Mouse (Mus musculus) C2C12 (cell line): ENCODE data around the gene Tars. TPM values are rescaled to one million over a fixed set of nuclear protein-coding genes. Genes with fewer than 3 reads are reported as not detected.

Experiments
- H3K27me3 ChIP-seq: one replicate; pipeline ENCODE4 v1.6.1; 2011; ENCODE audit not compliant: control insufficient read depth, insufficient read depth, insufficient read length
- H3K36me3 ChIP-seq: one replicate; pipeline ENCODE4 v1.6.1; 2011; ENCODE audit not compliant: control insufficient read depth, insufficient read depth
- H3K4me3 ChIP-seq: one replicate; pipeline ENCODE4 v1.5.1; 2011; ENCODE audit warnings: mild to moderate bottlenecking, control low read depth; ENCODE audit not compliant: poor library complexity, insufficient read depth, severe bottlenecking
- H3K79me2 ChIP-seq: one replicate; pipeline ENCODE4 v1.6.1; 2011; ENCODE audit not compliant: control insufficient read depth, insufficient read depth
- H3K79me3 ChIP-seq: one replicate; pipeline ENCODE4 v1.6.1; 2011; ENCODE audit warnings: low read depth, control low read depth
- H3ac ChIP-seq: one replicate; pipeline ENCODE3; 2011; ENCODE audit warnings: low read depth; ENCODE audit not compliant: control insufficient read depth, insufficient read length
- CEBPB ChIP-seq: IDR thresholded peaks from one replicate; pipeline ENCODE4 v1.6.1; 2011; ENCODE audit warnings: low read depth, mild to moderate bottlenecking, control low read depth, moderate library complexity
- CTCF ChIP-seq: IDR thresholded peaks from one replicate; pipeline ENCODE4 v1.5.1; 2011; ENCODE audit not compliant: control insufficient read depth, insufficient read depth, insufficient read length
- FOSL1 ChIP-seq: IDR thresholded peaks from one replicate; pipeline ENCODE4 v1.8.0; 2011; ENCODE audit warnings: mild to moderate bottlenecking, low read length; ENCODE audit not compliant: poor library complexity, insufficient read depth, severe bottlenecking
- MAX ChIP-seq: IDR thresholded peaks from one replicate; pipeline ENCODE4 v1.6.1; 2011; ENCODE audit warnings: mild to moderate bottlenecking, control low read depth
- MYOD1 ChIP-seq: IDR thresholded peaks from one replicate; pipeline ENCODE4 v1.6.1; 2011; ENCODE audit warnings: low read depth; ENCODE audit not compliant: control insufficient read depth, insufficient read length
- MYOG ChIP-seq: IDR thresholded peaks from one replicate; pipeline ENCODE4 v1.6.1; 2011; ENCODE audit not compliant: control insufficient read depth, insufficient read length; ENCODE audit errors: extremely low read depth
- USF1 ChIP-seq: IDR thresholded peaks from one replicate; pipeline ENCODE4 v1.6.1; 2011; ENCODE audit warnings: low read depth, mild to moderate bottlenecking, control low read depth, moderate library complexity
- polyA plus RNA-seq: library from polyadenylated mRNA; unstranded; fragments of >200 nt; fragmentation: generic; extraction: Trizol; gene quantifications from one replicate; pipeline ENCODE4 v1.2.1, GENCODE M21; 2012; ENCODE audit warnings: missing spikeins

Gene Tars
- polyA plus RNA-seq, 1 experiment, result 84.9 TPM

- no peak overlapping the region for H3K4me3 ChIP-seq
- no peak overlapping the region for H3ac ChIP-seq
- H3K79me2 ChIP-seq, result peaks cover 55% of the 10 kb centered on the region
- peaks cover 43% of the 10 kb centered on the region for H3K79me3 ChIP-seq
- TF ChIP-seq CEBPB (no peak), USF1 (no peak), CTCF (no peak), MAX (no peak), FOSL1 (no peak), MYOG (no peak), MYOD1 (no peak)
- no peaks in the 10 kb centered on the region for H3K27me3 ChIP-seq
- H3K36me3 ChIP-seq, result peaks cover 65% of the 10 kb centered on the region
Observed at GRCm38 (mm10) chr15:11396421-11396820, 3.0 kb downstream of the Tars start.

DNA sequence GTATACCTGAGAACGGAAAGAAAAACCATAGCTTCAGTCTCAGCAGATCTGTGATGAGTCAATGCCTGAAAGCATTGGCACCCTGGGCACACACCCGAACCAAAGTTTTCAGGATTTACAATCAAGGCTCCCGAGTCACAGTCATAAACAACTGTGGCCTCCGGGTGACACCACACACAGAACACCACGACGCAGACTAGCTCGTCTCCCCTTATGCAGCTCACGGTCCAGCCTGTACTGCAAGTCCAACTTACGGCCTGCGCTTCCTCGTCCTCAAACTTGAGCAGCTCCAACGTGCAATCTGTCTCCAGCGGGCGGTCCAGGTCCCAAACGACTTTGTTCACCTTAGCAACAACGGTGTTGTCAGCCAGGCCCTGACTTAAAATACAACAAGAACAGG is 6.6 kb downstream of the Tars start:
- Histone ChIP-seq H3K27me3 (no peaks in the 10 kb centered on the region), H3K4me3 (no peak overlapping the region), H3K36me3 (peaks cover 100% of the 10 kb centered on the region), H3ac (no peak overlapping the region), H3K79me3 (peaks cover 29% of the 10 kb centered on the region), H3K79me2 (peaks cover 39% of the 10 kb centered on the region)
- TF ChIP-seq MAX (no peak), CEBPB (no peak), MYOG (no peak), USF1 (no peak), MYOD1 (no peak), CTCF (no peak), FOSL1 (no peak)

DNA sequence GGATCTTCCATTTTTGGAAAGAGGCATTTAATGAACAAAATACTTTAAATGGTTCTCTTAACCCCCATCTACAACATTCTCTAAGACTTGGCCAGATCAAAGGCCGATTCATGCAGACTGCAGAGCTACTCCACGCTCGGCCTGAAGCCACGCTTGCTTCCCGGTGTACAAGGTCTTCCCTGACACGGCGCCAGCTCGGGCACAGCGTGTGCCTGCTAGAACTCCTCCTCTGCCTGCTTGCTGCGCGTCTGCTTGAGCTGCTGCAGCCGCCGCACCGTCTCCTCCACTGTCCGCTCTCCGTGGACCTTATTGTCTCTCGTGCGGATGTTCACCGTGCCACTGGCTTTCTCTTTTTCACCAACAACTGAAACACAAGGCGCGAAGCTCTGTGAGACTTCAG is 15.7 kb downstream of the Tars start:
- H3K36me3 ChIP-seq, result peaks cover 74% of the 10 kb centered on the region

DNA sequence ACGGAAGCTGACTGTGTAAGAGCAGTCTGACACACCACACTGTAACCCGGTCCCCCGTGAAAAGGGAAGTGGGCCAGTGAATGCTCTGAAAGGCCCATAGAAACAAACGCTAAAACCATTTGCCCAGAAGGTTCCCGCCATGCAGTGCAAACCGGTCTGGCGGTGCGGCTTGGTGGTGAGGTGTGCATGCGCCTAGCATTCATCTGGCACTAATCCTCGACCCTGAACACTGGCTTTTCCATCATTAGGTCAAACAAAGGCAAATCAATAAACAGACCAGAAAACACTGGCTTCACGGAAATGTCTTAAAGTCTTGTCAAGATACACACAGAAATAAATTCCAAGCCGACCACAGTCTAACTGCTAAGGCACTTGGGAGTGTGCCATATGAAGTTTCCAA is 16.9 kb downstream of the Tars start:
- Histone ChIP-seq H3K79me3 (no peaks in the 10 kb centered on the region), H3K4me3 (no peak overlapping the region), H3K79me2 (no peaks in the 10 kb centered on the region), H3K27me3 (no peaks in the 10 kb centered on the region), H3K36me3 (peaks cover 62% of the 10 kb centered on the region), H3ac (no peak overlapping the region)
- TF ChIP-seq CEBPB (no peak), USF1 (no peak), CTCF (no peak), FOSL1 (no peak), MYOD1 (no peak), MYOG (no peak), MAX (no peak)

More for the DNA sequence above, 15.7 kb downstream of the Tars start:
- Histone ChIP-seq H3ac (no peak overlapping the region), H3K27me3 (no peaks in the 10 kb centered on the region), H3K4me3 (no peak overlapping the region), H3K79me2 (no peaks in the 10 kb centered on the region), H3K79me3 (no peaks in the 10 kb centered on the region)
- TF ChIP-seq CEBPB (no peak), USF1 (no peak), MYOD1 (no peak), FOSL1 (no peak), MAX (no peak), MYOG (no peak), CTCF (no peak)

GRCm38 (mm10) chr15:11380616-11381015 is 18.8 kb downstream of the Tars start:
- H3K27me3 ChIP-seq, result no peaks in the 10 kb centered on the region
- H3K79me2 ChIP-seq, result no peaks in the 10 kb centered on the region
- no peak overlapping the region for H3ac ChIP-seq
- H3K4me3 ChIP-seq, result no peak overlapping the region
- TF ChIP-seq CTCF (no peak), MYOD1 (no peak), USF1 (no peak), MYOG (no peak), CEBPB (no peak), FOSL1 (no peak), MAX (no peak)
- peaks cover 42% of the 10 kb centered on the region for H3K36me3 ChIP-seq
- no peaks in the 10 kb centered on the region for H3K79me3 ChIP-seq

GRCm38 (mm10) chr15:11380087-11380530 is 19.4 kb downstream of the Tars start:
- H3K27me3 ChIP-seq, result no peaks in the 10 kb centered on the region
- peaks cover 37% of the 10 kb centered on the region for H3K36me3 ChIP-seq
- no peak overlapping the region for H3ac ChIP-seq
- no peak for TF ChIP-seq MYOD1
- TF ChIP-seq CTCF, result no peak
- TF ChIP-seq MYOG, result no peak
- no peaks in the 10 kb centered on the region for H3K79me3 ChIP-seq
- H3K4me3 ChIP-seq, result no peak overlapping the region
- no peaks in the 10 kb centered on the region for H3K79me2 ChIP-seq
